8 mouse cellular contexts compared by ENCODE assay signal in the genomic region with DNA sequence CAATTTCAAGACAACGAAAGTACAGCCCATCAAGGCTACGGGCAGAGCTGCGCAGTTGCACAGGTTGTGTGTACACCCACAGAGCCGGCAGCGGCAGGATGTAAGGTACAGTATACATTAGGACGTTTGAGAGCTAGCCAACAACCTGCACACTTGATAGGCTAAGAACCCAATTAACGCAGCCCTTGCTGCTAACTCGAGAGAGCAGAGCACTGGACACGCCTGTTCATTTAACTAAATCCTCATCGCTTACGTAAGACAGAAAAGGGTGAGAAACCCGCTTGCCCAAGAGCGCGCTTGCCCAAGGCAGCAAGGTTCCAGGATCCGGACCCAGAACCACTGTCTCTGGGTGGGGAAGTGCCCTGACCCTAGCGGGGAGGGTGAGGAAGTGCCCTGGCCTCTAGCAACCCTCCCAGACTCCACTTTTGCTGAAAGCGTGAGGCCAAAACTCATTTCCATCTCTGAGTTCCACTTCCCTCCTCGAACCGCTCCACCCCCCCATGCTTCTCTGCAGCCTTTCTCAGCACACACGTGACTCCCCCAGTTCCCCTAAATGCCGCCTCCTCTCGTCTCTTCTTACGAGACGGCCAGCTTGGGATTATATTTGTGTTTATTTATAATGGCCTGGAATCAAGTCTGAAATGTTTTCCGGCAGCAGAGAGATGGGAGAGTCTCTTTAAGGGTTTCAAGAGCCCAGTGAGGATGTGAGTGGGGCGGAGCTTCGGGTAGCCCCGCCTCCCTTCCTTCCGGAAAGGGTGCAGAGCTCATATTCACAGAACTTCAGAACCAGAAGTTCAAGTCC. TPM values are rescaled to one million over a fixed set of nuclear protein-coding genes. Genes with fewer than 3 reads are reported as not detected.
DNase-seq lines count a peak whose midpoint lies in the region; ATAC-seq and TF ChIP-seq lines count a peak whose summit lies in the region.

No protein-coding gene starts in this region.

- no peaks in the 10 kb centered on the region for H3K4me1 ChIP-seq in cortical plate, adult 2 months (ENCODE audit: control insufficient read depth, insufficient read depth, low read length)
- H3K4me1 ChIP-seq in hindbrain, embryonic 16.5 days (ENCODE audit: control insufficient read depth, insufficient read depth, low read depth, low read length) = peaks cover 6% of the 10 kb centered on the region

- H3K9me3 ChIP-seq in hindbrain, embryonic 16.5 days (ENCODE audit: control insufficient read depth, low read length) = no peaks in the 10 kb centered on the region

- TF ChIP-seq POLR2A in cortical plate, adult 2 months (IDR thresholded peaks at IDR 0.05; ENCODE audit: extremely low read depth, insufficient read depth, low read length) = no peak

- DNase-seq in ZHBTc4 (ENCODE audit: low read depth, low spot score) = peak; percentile 73
- DNase-seq in gastrocnemius, adult 2 months = peak; percentile 88
- DNase-seq in left cerebral cortex, adult 11 months (ENCODE audit: low spot score) = peak; percentile 78
- DNase-seq in lung, postnatal 36 days = peak; percentile 97
- DNase-seq in retina, embryonic 14.5 days (ENCODE audit: low spot score) = peak; percentile 79
- DNase-seq in thymus, postnatal 36 days = peak; percentile 86 to 87

- ATAC-seq in hindbrain, embryonic 16.5 days = peak; percentile 76

- peak overlapping the region; percentile 12; the same call in 1 of the 2 replicates for H3K27ac ChIP-seq in cortical plate, adult 2 months (ENCODE audit: insufficient read depth, low read length)
- peak overlapping the region; percentile 89 for H3K27ac ChIP-seq in gastrocnemius, adult 2 months
- peak overlapping the region; percentile 74 for H3K27ac ChIP-seq in hindbrain, embryonic 16.5 days (ENCODE audit: low read depth, low read length)

- peak overlapping the region; percentile 38 for H3K4me3 ChIP-seq in cortical plate, adult 2 months (ENCODE audit: insufficient read depth, low read length)
- H3K4me3 ChIP-seq in gastrocnemius, adult 2 months = peak overlapping the region; percentile 72
- peak overlapping the region; percentile 52 for H3K4me3 ChIP-seq in hindbrain, embryonic 16.5 days (ENCODE audit: low read length)

- TF ChIP-seq CTCF in cortical plate, adult 2 months (IDR thresholded peaks at IDR 0.05; ENCODE audit: extremely low read depth, insufficient read depth, low read length) = no peak
- TF ChIP-seq CTCF in gastrocnemius, adult 2 months (IDR thresholded peaks at IDR 0.05) = no peak; the same call in 1 of the 2 replicates

- intact Hi-C loops in gastrocnemius, adult 2 months (cut with DNase I) = no loop called here

- peak overlapping the region; percentile 74 for H3K9ac ChIP-seq in hindbrain, embryonic 16.5 days (ENCODE audit: low read depth, low read length)

- H3K36me3 ChIP-seq in hindbrain, embryonic 16.5 days (ENCODE audit: control insufficient read depth, insufficient read depth, low read length) = no peaks in the 10 kb centered on the region

- peak overlapping the region; percentile 93 for H3K4me2 ChIP-seq in hindbrain, embryonic 16.5 days (ENCODE audit: low read length)

- 3% methylated on average over 29 of the region's 29 CpGs for WGBS in hindbrain, embryonic 16.5 days

- no peaks in the 10 kb centered on the region for H3K27me3 ChIP-seq in hindbrain, embryonic 16.5 days (replicated peaks; ENCODE audit: control insufficient read depth, insufficient read depth, low read length)

RNA-seq across cellular contexts. Expression of gene Ptpn1, which starts 6.9 kb away (rescaled TPM):
- polyA plus RNA-seq in cortical plate, adult 2 months (2012; rRNA removed) = 36.1 and 37.2 TPM in 2 replicates
- 10 to 100 TPM; 15.4 to 19.6 TPM for total RNA-seq in gastrocnemius, adult 2 months (2021)
- polyA plus RNA-seq in hindbrain, embryonic 16.5 days (2015; fragmentation: Nextera tagmentation; extraction: Ambion mirVana) = 64.8 and 69.2 TPM in 2 replicates

Comparison
In these comparisons a context has a peak if more than half of its experiments do, and no peak if none do; other contexts are left out.
1. Peak in every context shown above with its lines: DNase-seq, ATAC-seq, H3K4me3 ChIP-seq and H3K27ac ChIP-seq.
2. H3K27ac ChIP-seq: peak in every context shown above with its lines; median percentile 89 in gastrocnemius, adult 2 months; 74 in hindbrain, embryonic 16.5 days; 12 in cortical plate, adult 2 months.